Mouse (Mus musculus) neural tube, embryonic 15.5 days (tissue): ENCODE measurements at regions not wholly inside any gene's neighbourhood (a gene's known extent, or its start where the extent isn't known, plus 50 kb on each side); places are given as distances from the start of the nearest gene placed in this dataset.
"Not testable (repeated sequence)": the region's sequence is repeated elsewhere in the genome, so short reads cannot be mapped to it uniquely, and the experiment has no call there.

Source experiments
- ATAC-seq: fragments of 200-750 bp; cut with Nextera tagmentation; 2 replicates; pipeline ENCODE4 v1.8.0; 2017; ENCODE audit warnings: mild to moderate bottlenecking, moderate TSS enrichment, moderate library complexity; ENCODE audit not compliant: low FRiP score
- H3K27ac ChIP-seq: fragments of 300-500 bp; sonication (generic); replicated peaks from 2 replicates; pipeline ENCODE4 v1.5.1; 2015; ENCODE audit warnings: mild to moderate bottlenecking, inconsistent platforms
- H3K27me3 ChIP-seq: fragments of 300-500 bp; sonication (generic); replicated peaks from 2 replicates; pipeline ENCODE4 v1.6.1; 2015; ENCODE audit warnings: inconsistent platforms
- H3K36me3 ChIP-seq: fragments of 300-500 bp; sonication (generic); 2 replicates; pipeline ENCODE4 v1.6.1; 2015; ENCODE audit warnings: inconsistent platforms
- H3K4me1 ChIP-seq: fragments of 300-500 bp; sonication (generic); 2 replicates; pipeline ENCODE4 v1.6.1; 2015; ENCODE audit warnings: inconsistent platforms
- H3K4me2 ChIP-seq: fragments of 300-500 bp; sonication (generic); 2 replicates; pipeline ENCODE4 v1.6.1; 2015; ENCODE audit warnings: inconsistent platforms, mild to moderate bottlenecking, moderate library complexity
- H3K4me3 ChIP-seq: fragments of 300-500 bp; sonication (generic); replicated peaks from 2 replicates; pipeline ENCODE4 v1.5.1; 2015; ENCODE audit warnings: mild to moderate bottlenecking, inconsistent platforms
- H3K9ac ChIP-seq: fragments of 300-500 bp; sonication (generic); replicated peaks from 2 replicates; pipeline ENCODE4 v1.6.1; 2015; ENCODE audit warnings: mild to moderate bottlenecking, inconsistent platforms
- H3K9me3 ChIP-seq: fragments of 300-500 bp; sonication (generic); replicated peaks from 2 replicates; pipeline ENCODE4 v1.6.1; 2016; ENCODE audit warnings: inconsistent platforms
- WGBS: fragments of 180-500 bp; shearing (Covaris S2); methylation state at CpG from one replicate; pipeline ENCODE4 v1.1.7; 2015; ENCODE audit warnings: mixed read lengths; 5-methylcytosine and 5-hydroxymethylcytosine counted together

- Histone ChIP-seq H3K27me3 (no peaks in the 10 kb centered on the region), H3K4me1 (no peaks in the 10 kb centered on the region), H3K4me2 (no peak overlapping the region), H3K9me3 (no peaks in the 10 kb centered on the region), H3K9ac (no peak overlapping the region), H3K4me3 (no peak overlapping the region), H3K27ac (no peak overlapping the region), H3K36me3 (no peaks in the 10 kb centered on the region)
- 78% methylated on average over 2 of the region's 2 CpGs for WGBS
- no peak for ATAC-seq
Measured at GRCm38 (mm10) chr8:5384851-5385250, 279.7 kb upstream of the Slc10a2 start.

- no peak for ATAC-seq
Measured at GRCm38 (mm10) chr8:5378001-5378400, 272.9 kb upstream of the Slc10a2 start.

GRCm38 (mm10) chr8:5339953-5340352 is 234.8 kb upstream of the Slc10a2 start:
- no peaks in the 10 kb centered on the region for H3K4me1 ChIP-seq
- no peak overlapping the region for H3K4me2 ChIP-seq
- H3K9ac ChIP-seq, result no peak overlapping the region
- no peak overlapping the region for H3K27ac ChIP-seq
- ATAC-seq, result no peak
- H3K27me3 ChIP-seq, result no peaks in the 10 kb centered on the region
- H3K36me3 ChIP-seq, result no peaks in the 10 kb centered on the region
- no peak overlapping the region for H3K4me3 ChIP-seq
- H3K9me3 ChIP-seq, result no peaks in the 10 kb centered on the region

More at GRCm38 (mm10) chr8:5378001-5378400, 272.9 kb upstream of the Slc10a2 start:
- H3K4me2 ChIP-seq, result no peak overlapping the region
- H3K27ac ChIP-seq, result no peak overlapping the region
- 93% methylated on average over 1 of the region's 1 CpGs for WGBS
- no peak overlapping the region for H3K9ac ChIP-seq
- H3K4me1 ChIP-seq, result no peaks in the 10 kb centered on the region
- H3K9me3 ChIP-seq, result no peaks in the 10 kb centered on the region
- H3K27me3 ChIP-seq, result no peaks in the 10 kb centered on the region
- H3K4me3 ChIP-seq, result no peak overlapping the region
- H3K36me3 ChIP-seq, result no peaks in the 10 kb centered on the region

- H3K4me3 ChIP-seq, result no peak overlapping the region
- WGBS, result 49% methylated on average over 1 of the region's 1 CpGs
Measured at GRCm38 (mm10) chr8:5314594-5314993, 209.4 kb upstream of the Slc10a2 start.

GRCm38 (mm10) chr8:5299982-5300381 is 194.8 kb upstream of the Slc10a2 start:
- H3K9me3 ChIP-seq, result no peaks in the 10 kb centered on the region
- H3K4me2 ChIP-seq, result no peak overlapping the region
- no peak for ATAC-seq
- no peaks in the 10 kb centered on the region for H3K27me3 ChIP-seq
- H3K27ac ChIP-seq, result no peak overlapping the region
- H3K9ac ChIP-seq, result no peak overlapping the region
- H3K36me3 ChIP-seq, result no peaks in the 10 kb centered on the region
- H3K4me3 ChIP-seq, result no peak overlapping the region
- H3K4me1 ChIP-seq, result no peaks in the 10 kb centered on the region

More at GRCm38 (mm10) chr8:5314594-5314993, 209.4 kb upstream of the Slc10a2 start:
- Histone ChIP-seq H3K27me3 (no peaks in the 10 kb centered on the region), H3K4me2 (no peak overlapping the region), H3K27ac (no peak overlapping the region), H3K4me1 (no peaks in the 10 kb centered on the region), H3K36me3 (no peaks in the 10 kb centered on the region), H3K9me3 (no peaks in the 10 kb centered on the region), H3K9ac (no peak overlapping the region)
- no peak for ATAC-seq

- no peak overlapping the region for H3K27ac ChIP-seq
- no peak for ATAC-seq
Measured at GRCm38 (mm10) chr8:5297190-5297589, 192.0 kb upstream of the Slc10a2 start.

GRCm38 (mm10) chr8:5285708-5286161 is 180.6 kb upstream of the Slc10a2 start:
- Histone ChIP-seq H3K27me3 (no peaks in the 10 kb centered on the region), H3K9me3 (no peaks in the 10 kb centered on the region), H3K4me3 (no peak overlapping the region), H3K4me2 (no peak overlapping the region), H3K27ac (no peak overlapping the region), H3K36me3 (no peaks in the 10 kb centered on the region), H3K9ac (no peak overlapping the region), H3K4me1 (peaks cover 4% of the 10 kb centered on the region; the same call in 1 of the 2 replicates)
- 0 out of 2 replicates have a peak, but pooled peaks have one; percentile 28 for ATAC-seq
- WGBS, result 36% methylated on average over 5 of the region's 5 CpGs

More at GRCm38 (mm10) chr8:5297190-5297589, 192.0 kb upstream of the Slc10a2 start:
- H3K27me3 ChIP-seq, result no peaks in the 10 kb centered on the region
- no peak overlapping the region for H3K4me3 ChIP-seq
- no peaks in the 10 kb centered on the region for H3K9me3 ChIP-seq
- no peak overlapping the region for H3K4me2 ChIP-seq
- H3K36me3 ChIP-seq, result no peaks in the 10 kb centered on the region
- no peak overlapping the region for H3K9ac ChIP-seq
- H3K4me1 ChIP-seq, result no peaks in the 10 kb centered on the region

GRCm38 (mm10) chr8:5283799-5284198 is 178.6 kb upstream of the Slc10a2 start:
- H3K36me3 ChIP-seq, result no peaks in the 10 kb centered on the region
- no peaks in the 10 kb centered on the region for H3K9me3 ChIP-seq
- no peak for ATAC-seq
- H3K9ac ChIP-seq, result no peak overlapping the region
- no peak overlapping the region for H3K4me3 ChIP-seq
- H3K4me1 ChIP-seq, result peaks cover 4% of the 10 kb centered on the region; the same call in 1 of the 2 replicates
- no peak overlapping the region for H3K4me2 ChIP-seq
- no peak overlapping the region for H3K27ac ChIP-seq
- no peaks in the 10 kb centered on the region for H3K27me3 ChIP-seq

- Histone ChIP-seq H3K4me1 (no peaks in the 10 kb centered on the region), H3K27ac (no peak overlapping the region), H3K4me2 (no peak overlapping the region), H3K4me3 (no peak overlapping the region), H3K9ac (no peak overlapping the region), H3K27me3 (no peaks in the 10 kb centered on the region), H3K9me3 (no peaks in the 10 kb centered on the region), H3K36me3 (no peaks in the 10 kb centered on the region)
- 74% methylated on average over 1 of the region's 1 CpGs for WGBS
- no peak for ATAC-seq
Measured at GRCm38 (mm10) chr8:5262316-5262715, 157.2 kb upstream of the Slc10a2 start.

- not testable (repeated sequence) for H3K27ac ChIP-seq, H3K9ac ChIP-seq, H3K4me2 ChIP-seq, H3K9me3 ChIP-seq, H3K4me1 ChIP-seq, ATAC-seq, H3K27me3 ChIP-seq, H3K36me3 ChIP-seq, H3K4me3 ChIP-seq
- 95% methylated on average over 22 of the region's 22 CpGs for WGBS
Measured at GRCm38 (mm10) chr8:5241871-5242270, 136.7 kb upstream of the Slc10a2 start.
